Mouse (Mus musculus): ENCODE measurements around the gene Card11.

Gene Card11

DNA sequence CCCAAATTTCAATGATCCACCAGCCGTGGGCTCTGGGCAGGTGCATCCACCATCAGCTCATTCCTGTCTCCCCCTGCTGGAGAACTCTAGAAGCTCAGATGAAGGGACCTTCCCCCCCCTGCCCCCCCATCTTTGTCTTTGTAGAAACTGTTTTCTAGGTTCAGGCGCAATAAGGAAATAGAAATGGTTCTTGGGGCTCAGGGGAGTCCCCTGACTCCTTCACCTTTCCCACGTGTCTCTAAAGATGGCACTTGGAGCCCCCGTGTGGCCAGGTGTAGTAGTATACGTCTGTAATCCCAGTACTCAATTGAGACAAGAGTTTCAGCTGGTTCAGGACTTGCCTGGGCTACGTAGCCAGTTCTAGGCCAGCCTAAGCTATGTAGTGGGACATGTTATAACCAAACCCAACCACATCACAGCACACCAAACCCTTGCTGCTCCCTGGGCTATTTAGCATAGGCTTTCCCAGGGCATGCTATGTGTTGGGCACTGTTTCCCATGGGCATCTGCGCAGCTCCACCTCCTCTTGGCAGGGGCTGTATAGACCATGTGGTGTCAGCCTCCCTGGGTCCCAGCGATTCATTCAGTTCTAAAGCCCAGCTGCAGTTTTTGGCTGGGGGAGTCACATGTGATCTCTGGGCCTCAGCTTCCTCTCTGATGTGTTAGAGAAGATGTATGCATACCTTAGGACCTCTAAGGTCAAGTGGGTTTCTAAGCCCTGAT is 142.8 kb downstream of the Card11 start:
- in situ Hi-C loops (cut with MboI; ENCODE audit: unreplicated experiment in 2 of 2) = loop anchor here (5.0 to 10.0 kb wide), 4 partner anchors 103 to 315 kb away; no protein-coding TSS in a partner anchor

DNA sequence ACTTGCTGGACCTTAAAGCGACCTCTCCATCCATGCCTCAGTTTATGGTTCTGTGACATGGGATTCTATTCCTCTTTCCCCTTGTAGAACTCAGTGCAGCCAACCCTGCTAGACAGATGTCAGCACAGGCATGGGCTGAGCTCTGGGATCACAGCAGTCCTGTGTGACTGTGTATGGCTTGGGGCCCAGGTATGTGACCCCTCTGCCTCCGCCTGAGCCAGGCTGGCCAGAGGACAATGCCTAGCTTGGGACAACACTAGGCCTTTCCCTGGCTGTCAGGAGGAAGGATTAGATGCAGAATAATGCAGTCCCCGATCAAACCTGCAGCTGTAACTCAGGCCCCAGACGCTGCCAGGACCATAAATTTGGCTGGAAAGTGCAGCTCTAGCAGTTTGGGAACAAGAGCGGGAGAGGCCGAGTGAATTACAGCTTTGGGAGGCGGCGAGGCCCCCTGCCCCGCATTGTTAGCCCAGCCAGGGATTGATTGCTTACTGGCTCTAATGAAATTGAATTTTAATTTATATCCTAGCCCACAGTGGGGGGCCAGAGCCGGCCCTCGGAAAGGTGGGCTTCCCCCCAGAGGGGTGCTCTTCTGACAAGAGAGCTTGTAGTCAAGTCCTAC is 144.4 kb downstream of the Card11 start:
- in situ Hi-C loops (cut with MboI; ENCODE audit: unreplicated experiment in 2 of 2) = loop anchor here (5.0 to 10.0 kb wide), 4 partner anchors 101 to 314 kb away; no protein-coding TSS in a partner anchor

DNA sequence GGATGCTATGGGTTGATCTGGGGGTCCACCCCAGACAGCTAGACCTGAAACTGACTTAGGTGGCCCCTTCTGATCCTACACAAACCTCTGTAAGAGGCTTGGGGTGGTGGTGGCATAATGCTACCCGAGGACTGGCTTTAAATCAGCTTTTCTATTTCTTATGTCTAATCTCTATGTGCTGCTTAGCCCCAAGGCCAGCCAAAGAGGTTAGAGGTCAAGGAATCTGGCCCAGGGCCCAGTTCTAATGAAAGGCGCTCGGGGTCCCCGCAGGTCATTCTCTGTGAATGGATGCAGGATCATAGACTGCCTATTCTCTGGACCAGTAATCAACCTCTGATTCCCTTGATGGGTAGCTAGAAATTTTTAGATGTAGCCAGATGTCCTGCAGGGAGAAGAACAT is 145.7 kb downstream of the Card11 start:
- in situ Hi-C loops (cut with MboI; ENCODE audit: unreplicated experiment in 2 of 2) = loop anchor here (5.0 to 10.0 kb wide), 4 partner anchors 100 to 312 kb away; no protein-coding TSS in a partner anchor

DNA sequence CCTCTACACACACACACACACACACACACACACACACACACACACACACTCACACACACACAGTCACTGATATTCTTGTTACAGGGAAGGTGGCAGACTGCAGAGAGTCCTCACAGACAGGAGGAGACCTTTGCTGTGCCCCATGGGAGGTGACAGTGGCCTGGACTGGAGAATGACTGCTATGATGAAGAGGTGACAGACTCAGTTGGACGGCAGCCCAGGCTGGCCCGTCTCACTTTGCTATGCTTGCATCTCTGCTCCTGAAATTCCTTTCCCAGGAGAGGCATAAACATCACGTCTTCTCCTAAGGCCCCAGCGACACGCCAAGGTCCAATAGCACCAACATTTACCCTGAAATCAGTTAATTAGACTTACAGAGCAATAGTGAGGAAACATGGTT is 146.7 kb downstream of the Card11 start:
- in situ Hi-C loops (cut with MboI; ENCODE audit: unreplicated experiment in 2 of 2) = loop anchor here (10.0 kb wide), 3 partner anchors 99 to 309 kb away; no protein-coding TSS in a partner anchor

DNA sequence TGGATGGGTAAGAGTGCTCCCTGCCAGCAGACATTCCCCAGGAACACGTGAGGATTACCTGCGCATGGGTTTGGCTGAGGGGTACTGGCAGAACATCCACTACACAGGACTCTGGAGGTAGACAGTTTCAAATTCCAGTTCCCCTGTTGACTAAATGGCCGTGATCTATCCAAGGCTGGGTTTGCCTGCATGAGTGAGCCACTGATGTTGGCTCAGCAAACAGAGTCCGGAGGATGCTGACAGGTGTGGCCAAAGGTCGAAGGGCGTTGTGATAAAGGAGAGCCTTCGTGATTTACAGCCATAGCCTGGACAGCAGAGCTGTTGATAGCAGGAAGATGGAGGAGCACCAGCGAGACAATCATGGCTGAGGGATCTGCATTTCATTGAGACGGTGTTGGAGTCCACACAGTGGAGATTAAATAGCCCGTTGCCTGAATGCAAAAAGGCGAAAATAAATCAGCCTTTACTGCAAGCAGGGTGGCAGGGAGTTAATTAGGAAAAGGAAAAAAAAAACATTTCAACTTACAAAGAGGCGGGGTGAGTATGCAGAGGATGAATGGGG is 147.9 kb downstream of the Card11 start:
- in situ Hi-C loops (cut with MboI; ENCODE audit: unreplicated experiment in 2 of 2) = loop anchor here (10.0 kb wide), 3 partner anchors 98 to 308 kb away; no protein-coding TSS in a partner anchor

DNA sequence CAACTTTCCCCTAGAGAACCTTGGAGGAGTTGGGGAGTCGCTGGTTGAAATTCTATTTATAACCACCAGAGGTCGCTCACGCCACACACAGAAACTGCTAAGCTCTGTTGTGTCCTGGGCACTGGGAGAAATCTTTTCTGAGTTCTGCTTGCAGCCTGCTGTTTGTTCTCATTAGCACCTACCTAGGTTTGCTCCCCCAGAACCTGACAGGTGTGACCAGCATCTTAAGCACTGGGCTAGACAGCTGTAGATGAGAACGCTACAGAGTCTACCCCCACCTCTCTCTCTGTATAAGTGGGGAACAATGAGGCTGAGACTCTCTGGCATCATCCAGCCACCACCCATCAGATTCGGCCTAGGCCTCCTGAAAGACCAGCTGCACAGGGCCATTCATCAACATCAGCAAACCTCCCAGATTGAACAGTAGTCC is 153.1 kb downstream of the Card11 start:
- in situ Hi-C loops (cut with MboI; ENCODE audit: unreplicated experiment in 2 of 2) = loop anchor here (5.0 to 25.0 kb wide), 3 partner anchors 1475 to 1790 kb away; partner anchors contain the start of gene Wipi2 (in 1 of the 2)

DNA sequence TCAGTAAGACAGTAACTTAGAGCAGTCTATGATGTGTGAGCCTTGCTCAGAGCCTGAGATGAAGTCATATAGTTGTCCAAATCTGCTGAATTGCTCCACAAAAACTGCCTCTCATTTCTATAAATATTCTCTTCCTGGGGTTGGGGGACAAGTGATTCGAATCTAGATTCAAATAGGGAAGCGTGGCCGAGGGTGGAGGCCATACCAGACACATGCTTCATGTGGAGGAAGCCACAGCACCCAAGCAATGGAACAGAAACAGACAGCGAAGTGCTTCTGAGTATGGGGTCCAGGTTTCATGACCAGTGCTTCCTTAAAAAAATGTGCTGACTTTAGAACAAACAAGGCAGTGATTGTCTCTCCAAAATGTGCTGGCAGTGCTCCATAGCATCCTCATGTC is 158.4 kb downstream of the Card11 start:
- in situ Hi-C loops (cut with MboI; ENCODE audit: unreplicated experiment in 2 of 2) = loop anchor here in 1 of 2 experiments (25.0 kb wide), 1 partner anchor 1795 kb away; the partner anchor contains the start of gene Wipi2

DNA sequence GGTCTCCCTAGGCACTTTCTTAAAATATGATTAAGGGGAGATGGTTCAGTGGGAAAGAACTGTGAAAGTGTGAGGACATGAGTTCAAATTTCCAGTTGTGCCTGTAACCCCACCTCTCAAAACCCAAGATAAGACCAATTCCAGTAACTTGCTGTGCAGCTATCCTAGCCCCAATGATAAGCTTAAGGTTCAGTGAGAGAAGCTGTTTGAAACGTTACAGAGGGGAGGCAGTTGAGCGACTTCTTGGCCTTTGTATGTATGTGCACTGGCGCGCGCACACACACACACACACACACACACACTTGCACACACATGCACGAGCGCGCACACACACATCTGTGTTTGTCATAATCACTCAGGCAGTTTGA is 169.3 kb downstream of the Card11 start:
- in situ Hi-C loops (cut with MboI; ENCODE audit: unreplicated experiment in 2 of 2) = loop anchor here (5.0 to 25.0 kb wide), 2 partner anchors 84 to 1806 kb away; partner anchors contain the start of gene Wipi2 (in 1 of the 2)

DNA sequence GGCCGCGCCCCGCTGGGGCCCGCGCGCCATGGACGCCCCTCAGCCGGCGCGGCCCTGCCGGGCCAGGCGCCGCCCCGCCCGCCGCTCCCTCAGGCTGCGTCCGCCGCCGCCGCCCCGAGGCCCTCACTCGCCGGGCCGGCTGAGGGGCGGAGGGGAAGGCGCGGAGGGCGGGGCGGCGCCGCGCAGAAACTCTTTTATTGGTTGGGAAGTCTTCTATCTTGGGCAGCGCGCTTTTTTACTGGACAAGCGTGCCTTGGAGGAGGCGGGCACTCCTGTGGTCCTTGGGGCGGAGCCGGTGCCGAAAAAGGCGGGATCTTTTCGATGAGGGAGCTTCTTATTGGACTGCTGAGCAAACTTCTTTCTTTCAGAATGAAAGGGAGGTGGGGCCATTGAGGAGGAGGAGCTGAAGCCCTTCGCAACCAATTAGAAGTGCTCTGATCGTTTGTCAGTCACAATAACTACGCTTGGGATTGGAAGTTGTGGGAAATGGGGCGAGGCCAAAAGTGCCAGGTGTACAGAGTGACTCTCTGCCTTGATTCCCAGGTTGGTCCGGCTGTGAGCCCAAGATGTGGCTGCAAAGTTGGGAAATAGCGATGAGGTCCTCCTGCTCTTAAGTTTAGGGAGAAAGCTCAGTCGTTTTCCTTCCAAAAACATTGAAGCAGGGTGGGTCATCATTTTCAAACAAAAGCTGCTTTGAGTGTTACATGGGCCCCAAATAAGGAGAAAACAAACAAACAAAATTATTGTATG is 169.9 kb downstream of the Card11 start, which contains the start of gene Gna12:
Gene Gna12 (minus strand): TSS at position 118 of the 750 bp plus-strand sequence.
- in situ Hi-C loops (cut with MboI; ENCODE audit: unreplicated experiment in 2 of 2) = loop anchor here (5.0 to 25.0 kb wide), 2 partner anchors 83 to 1807 kb away; partner anchors contain the start of gene Wipi2 (in 1 of the 2)

DNA sequence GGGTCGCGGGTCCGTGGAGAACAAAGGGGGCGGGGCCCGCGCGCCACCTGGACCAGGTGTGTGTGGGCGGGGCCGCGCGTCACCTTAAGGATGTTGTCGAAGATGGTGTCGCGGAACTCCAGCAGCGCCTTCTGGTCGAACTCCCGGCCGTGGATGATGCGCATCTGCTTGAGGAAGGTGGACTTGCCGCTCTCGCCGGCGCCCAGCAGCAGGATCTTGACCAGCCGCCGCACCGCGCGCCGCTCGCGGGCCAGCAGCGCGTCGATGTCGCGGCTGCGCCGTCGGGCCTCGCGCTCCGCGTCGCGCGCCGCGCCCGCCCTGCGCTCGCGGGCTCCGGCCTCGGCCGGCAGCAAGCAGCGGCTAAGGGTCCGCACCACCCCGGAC is 170.5 kb downstream of the Card11 start:
- in situ Hi-C loops (cut with MboI; ENCODE audit: unreplicated experiment in 2 of 2) = loop anchor here (5.0 to 25.0 kb wide), 2 partner anchors 83 to 1807 kb away; partner anchors contain the start of gene Wipi2 (in 1 of the 2)

DNA sequence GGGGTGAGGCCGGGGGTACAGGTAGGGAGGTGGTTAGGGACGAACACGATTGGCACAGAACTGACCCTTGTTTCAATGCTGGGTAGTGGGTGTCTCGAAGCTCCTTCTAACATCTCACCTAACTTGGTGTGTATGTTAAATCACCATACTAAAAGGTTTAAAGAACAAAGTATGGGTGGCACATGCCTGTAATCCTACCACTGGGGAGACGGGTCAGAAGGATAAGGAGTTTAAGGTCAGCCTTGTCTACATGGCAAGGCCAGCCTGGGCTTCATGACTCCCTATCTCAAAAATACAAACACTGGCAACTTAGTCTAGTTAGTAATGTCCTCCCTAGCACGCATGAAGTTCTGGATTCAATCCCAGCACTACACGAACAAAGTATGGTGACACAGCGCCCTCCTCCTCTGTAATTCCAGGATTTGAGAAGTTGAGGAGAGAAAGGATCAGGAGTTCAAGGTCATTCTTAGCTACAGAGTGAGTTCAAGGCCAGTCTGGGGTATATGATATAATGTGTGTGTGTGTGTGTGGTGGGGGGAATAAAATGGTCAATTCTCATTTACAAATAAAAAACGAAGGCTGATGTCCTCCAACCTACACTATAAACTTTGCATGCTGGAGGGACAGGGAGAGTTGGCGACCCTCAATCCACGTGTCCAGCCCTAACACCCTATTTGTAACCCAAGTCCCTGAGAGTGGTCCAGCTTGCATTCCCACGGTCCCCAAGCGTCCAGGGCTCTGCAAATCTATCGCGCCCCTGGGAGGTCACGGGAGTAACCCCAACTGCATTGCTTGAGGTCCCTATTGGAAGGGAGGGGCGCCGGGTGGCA is 171.1 kb downstream of the Card11 start:
- in situ Hi-C loops (cut with MboI; ENCODE audit: unreplicated experiment in 2 of 2) = loop anchor here in 1 of 2 experiments (5.0 to 25.0 kb wide), 2 partner anchors 82 to 1808 kb away; partner anchors contain the start of gene Wipi2

DNA sequence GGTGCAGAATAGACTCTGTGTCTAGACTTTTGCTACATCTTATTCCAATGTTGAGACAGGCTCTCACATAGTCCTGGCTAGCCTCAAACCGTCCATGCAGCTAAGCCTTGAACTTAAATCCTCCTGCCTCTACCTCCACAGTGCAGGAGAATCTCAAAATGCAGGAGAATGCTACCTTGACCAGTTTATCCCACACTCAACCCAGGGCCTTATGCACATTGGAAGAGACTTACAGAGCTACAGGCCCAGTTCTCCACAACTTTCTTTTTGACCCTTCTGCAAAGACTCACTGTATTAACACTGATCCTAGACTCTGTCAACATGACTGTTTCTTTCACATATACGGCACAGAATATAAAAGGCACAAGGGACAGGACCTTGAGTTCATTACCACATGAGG is 172.0 kb downstream of the Card11 start:
- in situ Hi-C loops (cut with MboI; ENCODE audit: unreplicated experiment in 2 of 2) = loop anchor here in 1 of 2 experiments (5.0 to 25.0 kb wide), 2 partner anchors 81 to 1809 kb away; partner anchors contain the start of gene Wipi2

DNA sequence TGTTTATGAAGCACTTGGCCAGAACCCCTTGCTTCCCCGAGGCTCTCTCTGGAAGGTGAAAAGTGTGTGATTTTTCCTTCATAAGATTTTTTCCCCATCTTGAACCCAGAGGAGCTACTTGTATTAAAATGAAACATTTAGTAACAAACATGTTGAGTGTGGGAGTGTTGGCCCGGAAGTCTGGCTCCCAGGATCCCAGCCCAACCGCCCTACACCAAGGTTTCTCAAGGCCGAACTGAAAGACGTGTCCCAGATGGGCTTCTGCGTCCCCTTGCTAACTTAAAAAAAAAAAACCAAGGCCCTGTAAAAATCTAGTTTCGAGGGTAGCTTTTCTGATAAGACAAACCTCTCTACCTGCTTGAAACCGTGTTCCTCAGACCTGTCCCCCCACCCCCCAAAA is 172.5 kb downstream of the Card11 start:
- in situ Hi-C loops (cut with MboI; ENCODE audit: unreplicated experiment in 2 of 2) = loop anchor here in 1 of 2 experiments (5.0 to 25.0 kb wide), 2 partner anchors 81 to 1809 kb away; partner anchors contain the start of gene Wipi2

DNA sequence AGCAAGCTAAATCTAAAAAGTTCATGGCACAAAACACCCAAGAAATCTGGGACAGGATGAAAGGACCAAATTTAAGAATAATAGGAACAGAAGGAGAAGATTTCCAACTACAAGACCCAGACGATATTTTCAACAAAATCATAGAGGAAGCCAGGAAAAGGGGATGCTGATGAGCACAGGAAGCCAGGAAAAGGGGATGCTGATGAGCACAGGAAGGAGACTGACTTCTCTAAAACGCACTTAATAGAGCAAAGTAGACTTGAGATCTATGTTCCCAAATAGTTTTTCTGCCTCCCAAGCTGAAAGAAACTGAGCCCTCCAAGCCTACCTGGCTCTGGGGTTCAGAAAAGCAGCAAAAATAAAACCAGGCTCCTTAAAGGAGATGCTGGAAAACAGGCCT is 173.0 kb downstream of the Card11 start:
- in situ Hi-C loops (cut with MboI; ENCODE audit: unreplicated experiment in 2 of 2) = loop anchor here in 1 of 2 experiments (5.0 to 25.0 kb wide), 2 partner anchors 80 to 1810 kb away; partner anchors contain the start of gene Wipi2

DNA sequence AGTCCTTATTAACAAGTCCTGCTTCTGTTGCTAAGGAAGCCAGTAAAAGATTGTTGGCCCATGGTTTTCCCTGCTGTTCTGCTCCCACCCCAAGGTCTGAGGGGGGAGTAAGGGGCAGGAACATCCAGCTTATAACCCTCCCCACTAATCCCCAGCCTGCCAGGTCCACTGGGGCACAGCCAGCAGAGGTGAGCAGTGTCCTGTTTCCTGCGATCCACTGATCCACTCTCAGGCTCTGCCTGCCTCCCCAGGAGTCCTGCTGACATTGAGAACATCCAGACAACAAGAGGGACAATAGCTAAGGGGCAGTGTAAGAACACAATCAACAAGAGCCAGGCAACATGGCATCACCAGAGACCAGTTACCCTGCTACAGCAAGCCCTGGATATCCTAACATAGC is 173.6 kb downstream of the Card11 start:
- in situ Hi-C loops (cut with MboI; ENCODE audit: unreplicated experiment in 2 of 2) = loop anchor here in 1 of 2 experiments (5.0 to 25.0 kb wide), 2 partner anchors 79 to 1811 kb away; partner anchors contain the start of gene Wipi2

DNA sequence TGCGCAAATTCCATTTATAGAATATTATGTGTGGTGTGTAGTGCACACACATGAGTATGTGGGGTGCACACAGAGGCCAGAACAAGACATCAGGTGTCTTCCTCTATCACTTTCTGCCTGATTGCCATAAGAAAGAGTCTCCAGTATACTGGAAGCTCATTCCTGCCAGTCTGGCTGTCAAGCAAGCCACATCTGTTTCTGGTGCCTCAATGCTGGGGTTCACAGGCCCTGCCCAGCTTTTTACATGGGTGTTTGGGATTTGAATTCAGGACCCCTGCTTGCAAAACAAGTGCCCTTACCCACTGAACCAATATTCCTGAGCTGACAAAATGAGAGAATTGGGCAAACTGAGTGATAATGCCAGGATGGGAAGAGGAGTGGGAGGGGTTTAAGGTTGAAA is 174.3 kb downstream of the Card11 start:
- in situ Hi-C loops (cut with MboI; ENCODE audit: unreplicated experiment in 2 of 2) = loop anchor here in 1 of 2 experiments (5.0 to 25.0 kb wide), 2 partner anchors 79 to 1811 kb away; partner anchors contain the start of gene Wipi2

DNA sequence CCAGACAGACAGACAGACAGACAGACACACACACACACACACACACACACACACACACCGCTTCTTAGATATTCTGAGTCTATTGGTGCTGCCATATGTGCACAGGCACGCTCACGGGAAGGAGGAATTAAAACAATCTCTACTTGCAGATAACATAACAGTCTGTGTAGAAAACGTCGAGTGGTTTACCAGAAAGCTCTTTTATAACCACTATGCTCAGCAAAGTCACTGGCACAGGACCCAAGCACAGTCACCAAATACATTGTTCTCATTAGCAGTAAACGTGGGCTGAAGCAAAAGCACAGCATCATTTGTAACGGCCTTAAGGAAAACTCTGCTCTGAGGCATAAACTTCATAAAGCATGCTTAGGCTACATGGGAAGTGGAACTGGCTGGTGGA is 176.3 kb downstream of the Card11 start:
- in situ Hi-C loops (cut with MboI; ENCODE audit: unreplicated experiment in 2 of 2) = no loop called here

DNA sequence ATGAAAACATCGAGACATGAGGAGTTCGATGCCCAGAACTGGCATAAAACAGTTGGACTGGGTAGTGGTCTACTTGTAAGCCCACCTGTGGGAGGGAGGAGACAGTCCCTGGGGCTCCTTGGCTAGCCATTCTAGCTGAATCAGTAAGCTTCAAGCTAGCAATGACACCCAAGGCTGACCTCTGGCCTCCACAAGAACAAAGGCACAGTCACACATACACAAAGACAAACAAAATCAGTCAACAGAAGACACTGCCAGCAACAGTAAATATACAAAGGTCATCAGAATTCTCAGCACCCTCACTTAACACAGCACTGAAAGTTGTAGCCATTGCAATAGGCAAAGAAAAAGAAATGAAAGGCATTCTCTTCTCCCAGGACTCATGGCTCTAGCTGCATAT is 177.0 kb downstream of the Card11 start:
- in situ Hi-C loops (cut with MboI; ENCODE audit: unreplicated experiment in 2 of 2) = no loop called here
